Mouse (Mus musculus) olfactory bulb, adult 2 months (tissue): ENCODE measurements around the gene Kxd1.

Experiments used
- CTCF ChIP-seq: fragments of 200-500 bp; IDR thresholded peaks from 2 replicates; pipeline ENCODE4 v1.5.1; 2012; ENCODE audit warnings: low read depth, mild to moderate bottlenecking, low read length, moderate library complexity; ENCODE audit not compliant: insufficient read depth
- POLR2A ChIP-seq: fragments of 200-500 bp; IDR thresholded peaks from 2 replicates; pipeline ENCODE4 v1.6.1; 2012; ENCODE audit warnings: mild to moderate bottlenecking, low read depth, low read length, moderate library complexity; ENCODE audit not compliant: insufficient read depth

GRCm38 (mm10) chr8:70494416-70494945 is 33.3 kb downstream of the Kxd1 start:
- no peak for TF ChIP-seq CTCF
- TF ChIP-seq POLR2A, result no peak
